Mouse (Mus musculus) lung, postnatal 0 days (tissue): Measurements from ENCODE around the gene Cd180.

Source experiments
- CTCF ChIP-seq: IDR thresholded peaks from 2 replicates; pipeline ENCODE4 v1.5.1; 2016; ENCODE audit warnings: antibody characterized with exemption, mild to moderate bottlenecking
- EP300 ChIP-seq: IDR thresholded peaks from 2 replicates; pipeline ENCODE4 v1.6.1; 2016; ENCODE audit warnings: antibody characterized with exemption, mild to moderate bottlenecking, control low read depth

DNA sequence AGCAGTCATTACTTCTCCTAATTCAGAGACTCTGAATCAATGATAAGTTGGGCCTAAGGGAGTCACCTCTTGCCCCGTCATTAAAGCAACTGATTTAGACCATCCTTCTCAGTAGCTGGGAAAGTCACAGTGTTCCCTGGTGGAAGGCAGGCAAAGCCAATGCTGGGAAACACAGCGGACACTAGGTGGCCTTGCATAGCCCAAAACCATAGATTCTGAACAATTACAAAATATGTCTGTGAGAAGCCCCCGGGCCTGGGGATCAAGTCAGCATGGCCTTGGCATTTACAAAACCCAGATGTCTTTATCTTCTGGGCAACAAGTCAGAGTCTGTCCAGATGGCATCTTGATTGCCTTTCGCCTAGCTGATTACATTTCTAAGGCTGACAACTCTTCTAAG lies 8.5 kb upstream of the Cd180 start:
- TF ChIP-seq CTCF: peak; percentile 42
- TF ChIP-seq EP300: no peak
